Mouse (Mus musculus): ENCODE data around the gene Psmb8. TPM values are rescaled to one million over a fixed set of nuclear protein-coding genes. Genes with fewer than 3 reads are reported as not detected.
"Not testable (repeated sequence)": the region's sequence is repeated elsewhere in the genome, so short reads cannot be mapped to it uniquely, and the experiment has no call there.

Gene Psmb8
- total and polyA plus RNA-seq, 3 experiments, result 133 to 144 TPM; not detected in 1

GRCm38 (mm10) chr17:34220401-34220800 is 22.9 kb downstream of the Psmb8 start:
- H3K9me3 ChIP-seq (replicated peaks; ENCODE audit: insufficient read depth, low read length); H3K79me2 ChIP-seq (ENCODE audit: control insufficient read depth, insufficient read depth, low read length, poor library complexity); DNase-seq (ENCODE audit: low read depth, low spot score); H3K27me3 ChIP-seq (ENCODE audit: control insufficient read depth in 1 of 2, insufficient read depth in 2 of 2, low read length in 2 of 2); H3K4me3 ChIP-seq (ENCODE audit: control insufficient read depth in 1 of 2, insufficient read depth in 1 of 2, low read depth in 2 of 2, low read length in 2 of 2); H3K9ac ChIP-seq (ENCODE audit: control insufficient read depth, low read depth, low read length, poor library complexity, severe bottlenecking); H3K27ac ChIP-seq (ENCODE audit: control insufficient read depth, low read depth, low read length): not testable (repeated sequence)
- Histone ChIP-seq H3K4me1 (ENCODE audit: control insufficient read depth in 1 of 2, insufficient read depth in 2 of 2, low read length in 2 of 2) (peaks cover 5 to 20% of the 10 kb centered on the region in 2 experiments), H3K36me3 (ENCODE audit: control insufficient read depth in 1 of 2, insufficient read depth in 2 of 2, low read length in 2 of 2) (peaks cover 0 to 18% of the 10 kb centered on the region in 2 experiments; a peak in 2 of 4 replicates)

GRCm38 (mm10) chr17:34224816-34225215 is 27.3 kb downstream of the Psmb8 start:
- H3K9ac ChIP-seq (ENCODE audit: control insufficient read depth, low read depth, low read length, poor library complexity, severe bottlenecking), result no peak overlapping the region
- no peaks in the 10 kb centered on the region for H3K36me3 ChIP-seq (ENCODE audit: control insufficient read depth in 1 of 2, insufficient read depth in 2 of 2, low read length in 2 of 2)
- no peaks in the 10 kb centered on the region for H3K79me2 ChIP-seq (ENCODE audit: control insufficient read depth, insufficient read depth, low read length, poor library complexity)
- TF ChIP-seq KAT2A (conservative IDR thresholded peaks at IDR 0.05; ENCODE audit: low read depth, low read length), result no peak
- no peak for TF ChIP-seq NELFE (IDR thresholded peaks at IDR 0.05; ENCODE audit: low read depth, low read length)
- TF ChIP-seq ZNF384 (IDR thresholded peaks at IDR 0.05; ENCODE audit: low read depth, low read length), result no peak
- no peak for TF ChIP-seq POLR2A (IDR thresholded peaks at IDR 0.05; ENCODE audit: control insufficient read depth in 1 of 2, insufficient read depth in 1 of 2, low read depth in 1 of 2, low read length in 2 of 2, poor library complexity in 1 of 2)
- H3K27ac ChIP-seq (ENCODE audit: control insufficient read depth, low read depth, low read length), result no peak overlapping the region
- DNase-seq (ENCODE audit: low read depth, low spot score), result no peak
- no peaks in the 10 kb centered on the region for H3K4me1 ChIP-seq (ENCODE audit: control insufficient read depth in 1 of 2, insufficient read depth in 2 of 2, low read length in 2 of 2)
- H3K9me3 ChIP-seq (replicated peaks; ENCODE audit: insufficient read depth, low read length), result no peaks in the 10 kb centered on the region
- no peaks in the 10 kb centered on the region for H3K27me3 ChIP-seq (ENCODE audit: control insufficient read depth in 1 of 2, insufficient read depth in 2 of 2, low read length in 2 of 2)
- H3K4me3 ChIP-seq (ENCODE audit: control insufficient read depth in 1 of 2, insufficient read depth in 1 of 2, low read depth in 2 of 2, low read length in 2 of 2), result no peak overlapping the region

- DNase-seq (ENCODE audit: low read depth, low spot score), result no peak
- no peaks in the 10 kb centered on the region for H3K4me1 ChIP-seq (ENCODE audit: control insufficient read depth in 1 of 2, insufficient read depth in 2 of 2, low read length in 2 of 2)
Observed at GRCm38 (mm10) chr17:34225426-34225825, 27.9 kb downstream of the Psmb8 start.

GRCm38 (mm10) chr17:34225911-34226310 is 28.4 kb downstream of the Psmb8 start:
- not testable (repeated sequence) for H3K36me3 ChIP-seq (ENCODE audit: control insufficient read depth in 1 of 2, insufficient read depth in 2 of 2, low read length in 2 of 2); H3K9ac ChIP-seq (ENCODE audit: control insufficient read depth, low read depth, low read length, poor library complexity, severe bottlenecking); H3K27me3 ChIP-seq (ENCODE audit: control insufficient read depth in 1 of 2, insufficient read depth in 2 of 2, low read length in 2 of 2); H3K79me2 ChIP-seq (ENCODE audit: control insufficient read depth, insufficient read depth, low read length, poor library complexity); H3K27ac ChIP-seq (ENCODE audit: control insufficient read depth, low read depth, low read length); DNase-seq (ENCODE audit: low read depth, low spot score); H3K4me3 ChIP-seq (ENCODE audit: control insufficient read depth in 1 of 2, insufficient read depth in 1 of 2, low read depth in 2 of 2, low read length in 2 of 2); H3K9me3 ChIP-seq (replicated peaks; ENCODE audit: insufficient read depth, low read length); H3K4me1 ChIP-seq (ENCODE audit: control insufficient read depth in 1 of 2, insufficient read depth in 2 of 2, low read length in 2 of 2)

More at GRCm38 (mm10) chr17:34225426-34225825, 27.9 kb downstream of the Psmb8 start:
- no peak overlapping the region for H3K4me3 ChIP-seq (ENCODE audit: control insufficient read depth in 1 of 2, insufficient read depth in 1 of 2, low read depth in 2 of 2, low read length in 2 of 2)
- no peaks in the 10 kb centered on the region for H3K79me2 ChIP-seq (ENCODE audit: control insufficient read depth, insufficient read depth, low read length, poor library complexity)
- H3K9me3 ChIP-seq (replicated peaks; ENCODE audit: insufficient read depth, low read length), result no peaks in the 10 kb centered on the region
- TF ChIP-seq MAFK (IDR thresholded peaks at IDR 0.05; ENCODE audit: borderline replicate concordance, low read depth, low read length) (no peak), NELFE (IDR thresholded peaks at IDR 0.05; ENCODE audit: low read depth, low read length) (no peak), ZC3H11A (IDR thresholded peaks at IDR 0.05; ENCODE audit: low read depth, low read length) (no peak), MEF2A (IDR thresholded peaks at IDR 0.05; ENCODE audit: extremely low read depth, insufficient replicate concordance, low read depth, low read length, poor library complexity, severe bottlenecking) (no peak), UBTF (IDR thresholded peaks at IDR 0.05; ENCODE audit: borderline replicate concordance, insufficient read depth, low read depth, low read length) (no peak), KAT2A (conservative IDR thresholded peaks at IDR 0.05; ENCODE audit: low read depth, low read length) (no peak), MXI1 (IDR thresholded peaks at IDR 0.05; ENCODE audit: low read depth, low read length) (no peak), GABPA (IDR thresholded peaks at IDR 0.05; ENCODE audit: low read depth, low read length) (no peak), MAZ (IDR thresholded peaks at IDR 0.05; ENCODE audit: low read depth, low read length) (no peak), MAX (IDR thresholded peaks at IDR 0.05; ENCODE audit: low read length) (no peak), RCOR1 (IDR thresholded peaks at IDR 0.05; ENCODE audit: low read depth, low read length) (no peak), NRF1 (IDR thresholded peaks at IDR 0.05; ENCODE audit: insufficient read depth, low read depth, low read length, poor library complexity, severe bottlenecking) (no peak), EP300 (IDR thresholded peaks at IDR 0.05; ENCODE audit: low read depth in 1 of 2, low read length in 2 of 2) (no peak), POLR2AphosphoS5 (IDR thresholded peaks at IDR 0.05; ENCODE audit: borderline replicate concordance, low read depth, low read length) (no peak), SMC3 (IDR thresholded peaks at IDR 0.05; ENCODE audit: low read depth, low read length) (no peak)
- H3K27ac ChIP-seq (ENCODE audit: control insufficient read depth, low read depth, low read length), result no peak overlapping the region
- H3K27me3 ChIP-seq (ENCODE audit: control insufficient read depth in 1 of 2, insufficient read depth in 2 of 2, low read length in 2 of 2), result no peaks in the 10 kb centered on the region
- H3K36me3 ChIP-seq (ENCODE audit: control insufficient read depth in 1 of 2, insufficient read depth in 2 of 2, low read length in 2 of 2), result no peaks in the 10 kb centered on the region
- H3K9ac ChIP-seq (ENCODE audit: control insufficient read depth, low read depth, low read length, poor library complexity, severe bottlenecking), result no peak overlapping the region
